Mouse (Mus musculus) macrophage (primary cell): Measurements from ENCODE around the gene Kmt2b. TPM values are rescaled to one million over a fixed set of nuclear protein-coding genes. Genes with fewer than 3 reads are reported as not detected.
A peak's percentile ranks its signal among the peaks of the same experiment; 100 is the strongest.

Experiments used
- H3K27ac ChIP-seq: fragments of 350-480 bp; formaldehyde crosslinking; 2 replicates; pipeline ENCODE4 v1.9.0; 2021
- H3K36me3 ChIP-seq: fragments of 350-480 bp; formaldehyde crosslinking; 2 replicates; pipeline ENCODE4 v1.9.0; 2021; ENCODE audit errors: inconsistent target
- H3K4me3 ChIP-seq: fragments of 350-480 bp; formaldehyde crosslinking; 2 replicates; pipeline ENCODE4 v1.9.0; 2021; ENCODE audit errors: inconsistent target
- H3K79me2 ChIP-seq: fragments of 350-480 bp; formaldehyde crosslinking; 2 replicates; pipeline ENCODE4 v1.9.0; 2021; ENCODE audit errors: inconsistent target
- WGBS: methylation state at CpG from one replicate; pipeline ENCODE4 v1.1.7; 2026; ENCODE audit warnings: inconsistent platforms; ENCODE audit not compliant: missing documents; 5-methylcytosine and 5-hydroxymethylcytosine counted together
- polyA plus RNA-seq: library from polyadenylated mRNA; stranded (reverse); fragments of 250-400 nt; gene quantifications from 3 replicates; pipeline ENCODE4 v1.2.4, GENCODE M21; 2018; ENCODE audit warnings: inconsistent platforms

The Kmt2b gene
- polyA plus RNA-seq, 1 experiment from 2014 or later, result 35.4 TPM

GRCm38 (mm10) chr7:30592772-30593423 lies 4.4 kb upstream of the Kmt2b start:
- no peaks in the 10 kb centered on the region for H3K36me3 ChIP-seq
- peaks cover 3% of the 10 kb centered on the region for H3K79me2 ChIP-seq
- no peak overlapping the region for H3K27ac ChIP-seq
- H3K4me3 ChIP-seq, result no peak overlapping the region
- 61% methylated on average over 5 of the region's 5 CpGs for WGBS

- 98% methylated on average over 4 of the region's 4 CpGs for WGBS
Measured at GRCm38 (mm10) chr7:30591605-30591951, 3.1 kb upstream of the Kmt2b start.

GRCm38 (mm10) chr7:30590927-30591604 lies 2.5 kb upstream of the Kmt2b start:
- WGBS, result 97% methylated on average over 9 of the region's 9 CpGs
- no peak overlapping the region for H3K27ac ChIP-seq

More at GRCm38 (mm10) chr7:30591605-30591951, 3.1 kb upstream of the Kmt2b start:
- peaks cover 16% of the 10 kb centered on the region for H3K79me2 ChIP-seq
- no peaks in the 10 kb centered on the region for H3K36me3 ChIP-seq
- H3K4me3 ChIP-seq, result no peak overlapping the region
- H3K27ac ChIP-seq, result no peak overlapping the region

GRCm38 (mm10) chr7:30589435-30590301 lies 1.1 kb upstream of the Kmt2b start:
- Histone ChIP-seq H3K27ac (peak overlapping the region; percentile 65), H3K36me3 (peaks cover 17% of the 10 kb centered on the region), H3K79me2 (peaks cover 35% of the 10 kb centered on the region), H3K4me3 (peak overlapping the region; percentile 71)
- WGBS, result 30% methylated on average over 39 of the region's 40 CpGs

More at GRCm38 (mm10) chr7:30590927-30591604, 2.5 kb upstream of the Kmt2b start:
- H3K36me3 ChIP-seq, result peaks cover 3% of the 10 kb centered on the region; the same call in 1 of the 2 replicates
- H3K79me2 ChIP-seq, result peaks cover 22% of the 10 kb centered on the region
- H3K4me3 ChIP-seq, result no peak overlapping the region

GRCm38 (mm10) chr7:30587842-30588667 lies 471 bp downstream of the Kmt2b start:
- H3K79me2 ChIP-seq, result peaks cover 35% of the 10 kb centered on the region
- peak overlapping the region; percentile 57 for H3K27ac ChIP-seq
- peak overlapping the region; percentile 94 for H3K4me3 ChIP-seq
- 2% methylated on average over 35 of the region's 67 CpGs for WGBS
- peaks cover 30% of the 10 kb centered on the region for H3K36me3 ChIP-seq

- Histone ChIP-seq H3K36me3 (peaks cover 34% of the 10 kb centered on the region), H3K4me3 (no peak overlapping the region), H3K27ac (no peak overlapping the region), H3K79me2 (peaks cover 35% of the 10 kb centered on the region)
- WGBS, result 92% methylated on average over 24 of the region's 28 CpGs
Measured at GRCm38 (mm10) chr7:30586455-30587020, 2.0 kb downstream of the Kmt2b start.

GRCm38 (mm10) chr7:30585170-30585569 lies 3.4 kb downstream of the Kmt2b start:
- Histone ChIP-seq H3K79me2 (peaks cover 35% of the 10 kb centered on the region), H3K27ac (no peak overlapping the region), H3K4me3 (no peak overlapping the region), H3K36me3 (peaks cover 44% of the 10 kb centered on the region)
- WGBS, result 98% methylated on average over 6 of the region's 7 CpGs

- H3K36me3 ChIP-seq, result peaks cover 50% of the 10 kb centered on the region
- 97% methylated on average over 10 of the region's 10 CpGs for WGBS
- no peak overlapping the region for H3K27ac ChIP-seq
- no peak overlapping the region for H3K4me3 ChIP-seq
- peaks cover 35% of the 10 kb centered on the region for H3K79me2 ChIP-seq
Measured at GRCm38 (mm10) chr7:30584339-30584738, 4.2 kb downstream of the Kmt2b start.

- H3K4me3 ChIP-seq, result no peak overlapping the region
- peaks cover 18% of the 10 kb centered on the region for H3K79me2 ChIP-seq
- WGBS, result 97% methylated on average over 8 of the region's 16 CpGs
- no peak overlapping the region for H3K27ac ChIP-seq
- peaks cover 78% of the 10 kb centered on the region for H3K36me3 ChIP-seq
Measured at GRCm38 (mm10) chr7:30581547-30581946, 7.0 kb downstream of the Kmt2b start.

GRCm38 (mm10) chr7:30579950-30580349 lies 8.6 kb downstream of the Kmt2b start:
- H3K27ac ChIP-seq, result no peak overlapping the region
- peaks cover 79% of the 10 kb centered on the region for H3K36me3 ChIP-seq
- H3K79me2 ChIP-seq, result peaks cover 2% of the 10 kb centered on the region; the same call in 1 of the 2 replicates
- WGBS, result 94% methylated on average over 8 of the region's 8 CpGs
- no peak overlapping the region for H3K4me3 ChIP-seq

- no peak overlapping the region for H3K27ac ChIP-seq
- peaks cover 97% of the 10 kb centered on the region for H3K36me3 ChIP-seq
- H3K79me2 ChIP-seq, result no peaks in the 10 kb centered on the region
- no peak overlapping the region for H3K4me3 ChIP-seq
- 95% methylated on average over 2 of the region's 2 CpGs for WGBS
Measured at GRCm38 (mm10) chr7:30572969-30573368, 15.6 kb downstream of the Kmt2b start.

- H3K36me3 ChIP-seq, result peaks cover 93% of the 10 kb centered on the region
- H3K4me3 ChIP-seq, result no peak overlapping the region
- no peaks in the 10 kb centered on the region for H3K79me2 ChIP-seq
- H3K27ac ChIP-seq, result no peak overlapping the region
- WGBS, result 90% methylated on average over 5 of the region's 5 CpGs
Measured at GRCm38 (mm10) chr7:30572389-30572788, 16.1 kb downstream of the Kmt2b start.

- Histone ChIP-seq H3K4me3 (no peak overlapping the region), H3K27ac (no peak overlapping the region), H3K79me2 (peaks cover 4% of the 10 kb centered on the region), H3K36me3 (peaks cover 66% of the 10 kb centered on the region)
- 96% methylated on average over 11 of the region's 11 CpGs for WGBS
Measured at GRCm38 (mm10) chr7:30567555-30567954, 21.0 kb downstream of the Kmt2b start.

GRCm38 (mm10) chr7:30566033-30566432 lies 22.5 kb downstream of the Kmt2b start:
- 96% methylated on average over 9 of the region's 9 CpGs for WGBS
- Histone ChIP-seq H3K79me2 (peaks cover 19% of the 10 kb centered on the region), H3K27ac (no peak overlapping the region), H3K36me3 (peaks cover 54% of the 10 kb centered on the region), H3K4me3 (no peak overlapping the region)
